Mouse (Mus musculus) thymus, postnatal 36 days (tissue): ENCODE measurements around the gene Faim2.
A peak's percentile ranks its signal among the peaks of the same experiment; 100 is the strongest.

Source experiments
- DNase-seq, 2 experiments: peaks; one replicate each; pipeline ENCODE4 v3.0.0; 2022; ENCODE audit warnings: mixed read lengths in 2 of 2

Faim2 gene

GRCm38 (mm10) chr15:99527629-99528353, at the start of gene Faim2:
Faim2 (minus strand) TSS chr15:99528165.
- no peak for DNase-seq

- no peak for DNase-seq
Observed at GRCm38 (mm10) chr15:99569123-99569522, 41.2 kb upstream of the Faim2 start.

- DNase-seq: no peak
Observed at GRCm38 (mm10) chr15:99568682-99569081, 40.7 kb upstream of the Faim2 start.

- no peak for DNase-seq
Observed at GRCm38 (mm10) chr15:99567371-99567770, 39.4 kb upstream of the Faim2 start.

GRCm38 (mm10) chr15:99560246-99560645, 32.3 kb upstream of the Faim2 start:
- no peak for DNase-seq

GRCm38 (mm10) chr15:99558947-99559346, 31.0 kb upstream of the Faim2 start:
- DNase-seq: no peak

GRCm38 (mm10) chr15:99553767-99554166, 25.8 kb upstream of the Faim2 start:
- no peak for DNase-seq

GRCm38 (mm10) chr15:99549901-99550300, 21.9 kb upstream of the Faim2 start:
- no peak for DNase-seq

GRCm38 (mm10) chr15:99547732-99548131, 19.8 kb upstream of the Faim2 start:
- no peak for DNase-seq

GRCm38 (mm10) chr15:99546596-99546995, 18.6 kb upstream of the Faim2 start:
- no peak for DNase-seq

GRCm38 (mm10) chr15:99544047-99544446, 16.1 kb upstream of the Faim2 start:
- no peak for DNase-seq

- no peak for DNase-seq
Observed at GRCm38 (mm10) chr15:99539891-99540290, 11.9 kb upstream of the Faim2 start.

GRCm38 (mm10) chr15:99536889-99537862, 9.2 kb upstream of the Faim2 start:
- no peak for DNase-seq

- DNase-seq: no peak
Observed at GRCm38 (mm10) chr15:99532023-99532422, 4.1 kb upstream of the Faim2 start.

- peak; percentile 29 to 57 for DNase-seq
Observed at GRCm38 (mm10) chr15:99531146-99531545, 3.2 kb upstream of the Faim2 start.

- no peak for DNase-seq
Observed at GRCm38 (mm10) chr15:99526681-99527080, 1.3 kb downstream of the Faim2 start.

- DNase-seq: no peak
Observed at GRCm38 (mm10) chr15:99520306-99520705, 7.7 kb downstream of the Faim2 start.

GRCm38 (mm10) chr15:99519626-99520025, 8.3 kb downstream of the Faim2 start:
- no peak for DNase-seq

GRCm38 (mm10) chr15:99517715-99518114, 10.2 kb downstream of the Faim2 start:
- DNase-seq: no peak

- no peak for DNase-seq
Observed at GRCm38 (mm10) chr15:99516715-99517114, 11.2 kb downstream of the Faim2 start.

GRCm38 (mm10) chr15:99511797-99512525, 16.0 kb downstream of the Faim2 start:
- DNase-seq: no peak

GRCm38 (mm10) chr15:99510621-99511020, 17.3 kb downstream of the Faim2 start:
- no peak for DNase-seq

GRCm38 (mm10) chr15:99509840-99510239, 18.1 kb downstream of the Faim2 start:
- no peak for DNase-seq
